Mouse (Mus musculus): ENCODE results near the gene Rsbn1.

Gene Rsbn1

GRCm38 (mm10) chr3:103960622-103961021 is 46.7 kb downstream of the Rsbn1 start:
- DNase-seq, result no peak

GRCm38 (mm10) chr3:103967231-103967630 is 53.3 kb downstream of the Rsbn1 start:
- no peak for DNase-seq

GRCm38 (mm10) chr3:103967861-103968691 is 54.2 kb downstream of the Rsbn1 start, which contains the start of gene Phtf1:
Gene Phtf1 (plus strand): TSS chr3:103968110.
- peak; percentile 89 for DNase-seq

DNA sequence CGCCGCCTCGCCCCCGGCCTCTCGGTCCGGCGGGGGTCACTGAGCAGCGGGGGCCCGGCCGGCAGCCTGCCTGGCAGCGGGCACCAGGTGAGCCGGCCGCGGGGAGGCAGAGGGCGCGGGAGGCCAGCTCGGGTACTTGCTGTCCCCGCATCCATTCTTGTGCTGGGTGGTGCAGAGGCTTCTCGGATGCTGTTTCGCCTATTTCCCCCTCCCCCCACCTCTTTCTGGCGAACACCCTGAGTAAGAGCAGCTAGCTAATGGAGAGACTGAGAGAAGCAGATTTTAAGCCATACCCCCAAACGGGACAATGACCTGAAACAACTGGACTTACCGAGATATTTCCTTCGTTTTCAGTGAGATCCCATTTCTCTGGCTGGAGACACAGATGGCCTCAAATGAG is 54.8 kb downstream of the Rsbn1 start:
- no peak for DNase-seq

DNA sequence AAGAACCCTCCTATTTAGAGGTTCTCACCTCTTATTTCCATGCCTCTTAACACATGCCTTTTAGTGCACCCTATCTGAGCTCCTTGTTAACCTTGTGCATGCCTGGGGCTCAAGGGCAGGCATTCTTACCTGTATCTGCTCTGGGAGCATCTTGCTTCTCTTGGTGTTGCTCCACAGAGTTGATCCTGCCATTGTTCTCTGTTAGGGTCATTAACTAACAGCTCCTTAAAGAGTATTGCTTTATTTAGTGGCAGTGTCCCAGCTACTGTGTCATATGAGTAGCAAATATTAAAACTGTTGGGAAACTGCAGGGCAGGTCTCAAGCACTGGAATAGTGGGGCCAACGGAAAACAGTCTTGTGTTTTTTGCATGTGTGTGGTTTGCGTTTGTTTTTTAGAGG is 57.2 kb downstream of the Rsbn1 start:
- no peak for DNase-seq

- no peak for DNase-seq
These were observed 70.6 kb downstream of the Rsbn1 start for GRCm38 (mm10) chr3:103984556-103984955.

- no peak for DNase-seq
These were observed 71.3 kb downstream of the Rsbn1 start for GRCm38 (mm10) chr3:103985194-103985593.

DNA sequence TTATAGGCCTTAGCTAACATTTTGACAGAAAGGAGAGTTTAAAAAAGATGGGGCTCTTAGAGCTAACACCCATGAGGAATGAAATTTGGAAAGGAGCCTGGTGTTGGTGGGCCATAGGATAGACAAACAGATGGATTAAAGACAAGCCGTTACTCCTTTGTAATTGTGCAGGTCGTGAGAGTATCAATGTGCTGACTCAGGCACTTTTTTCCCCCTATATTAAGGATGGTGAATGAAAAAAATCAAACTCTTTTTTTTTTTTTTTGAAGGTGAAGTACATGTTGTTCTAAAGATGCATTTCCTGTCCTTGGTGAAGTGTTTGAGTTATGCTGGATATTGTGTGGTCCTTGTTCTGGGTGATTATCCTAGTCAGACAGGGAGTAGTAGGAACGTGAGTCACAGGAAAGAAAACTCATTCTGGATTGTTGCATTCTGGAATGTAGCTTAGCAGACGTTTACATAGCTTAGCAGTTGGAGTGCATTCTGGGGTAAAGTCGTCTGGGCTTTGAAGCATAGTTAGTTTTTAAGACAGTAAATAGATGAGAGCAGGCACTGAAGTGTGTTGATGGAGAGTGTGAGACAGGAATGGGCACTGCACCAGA is 74.0 kb downstream of the Rsbn1 start:
- DNase-seq, result no peak

GRCm38 (mm10) chr3:103989352-103989751 is 75.4 kb downstream of the Rsbn1 start:
- DNase-seq, result no peak

- DNase-seq, result no peak
These were observed 77.4 kb downstream of the Rsbn1 start for GRCm38 (mm10) chr3:103991271-103991670.

GRCm38 (mm10) chr3:103998724-103999123 is 84.8 kb downstream of the Rsbn1 start:
- DNase-seq, result no peak

DNA sequence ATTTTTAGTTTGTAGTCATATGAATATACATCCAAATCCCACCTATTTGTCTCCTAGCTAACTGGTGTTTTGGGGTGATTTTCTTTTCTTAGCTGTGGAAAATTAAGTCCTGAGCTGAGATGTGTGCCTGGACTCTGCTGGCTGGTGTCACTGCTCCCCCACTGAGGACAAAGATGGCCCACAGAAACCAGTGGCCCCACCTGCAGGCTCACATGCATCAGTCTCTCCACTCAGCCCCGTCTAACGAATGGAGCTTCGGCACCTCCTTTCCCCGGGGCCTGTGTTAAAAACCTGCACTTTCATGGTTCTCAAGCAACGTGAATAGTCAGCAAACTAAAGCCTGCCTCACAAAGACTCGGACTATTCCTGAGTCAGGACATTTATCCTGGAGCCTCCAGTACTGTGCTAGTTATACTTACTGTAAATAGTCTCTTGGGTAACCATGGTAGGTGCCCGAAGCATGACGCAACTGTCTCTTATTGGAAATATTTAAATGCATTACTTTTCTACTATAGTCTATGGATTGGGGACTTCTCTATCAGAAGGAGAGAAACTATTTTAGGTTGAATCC is 93.1 kb downstream of the Rsbn1 start:
- DNase-seq, result no peak

DNA sequence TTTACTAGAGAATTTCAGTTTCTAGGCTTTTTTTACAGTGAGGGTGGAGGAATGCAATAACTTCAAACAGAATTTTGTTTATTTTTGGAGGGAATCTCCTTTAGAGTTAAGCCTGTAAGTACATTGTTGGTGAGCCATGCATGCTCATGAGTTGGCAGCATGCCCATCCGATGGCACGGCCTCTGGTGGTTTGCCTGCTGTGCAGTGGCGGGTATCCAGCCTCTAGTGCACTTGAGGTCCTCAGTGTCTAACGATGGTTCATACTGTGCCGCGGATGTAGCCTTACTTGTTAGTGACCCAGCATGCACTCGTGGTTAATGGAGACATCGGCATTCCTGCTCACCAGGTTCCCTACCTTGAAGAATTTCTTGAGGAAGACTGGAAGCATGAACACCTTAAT is 93.6 kb downstream of the Rsbn1 start:
- DNase-seq, result no peak

DNA sequence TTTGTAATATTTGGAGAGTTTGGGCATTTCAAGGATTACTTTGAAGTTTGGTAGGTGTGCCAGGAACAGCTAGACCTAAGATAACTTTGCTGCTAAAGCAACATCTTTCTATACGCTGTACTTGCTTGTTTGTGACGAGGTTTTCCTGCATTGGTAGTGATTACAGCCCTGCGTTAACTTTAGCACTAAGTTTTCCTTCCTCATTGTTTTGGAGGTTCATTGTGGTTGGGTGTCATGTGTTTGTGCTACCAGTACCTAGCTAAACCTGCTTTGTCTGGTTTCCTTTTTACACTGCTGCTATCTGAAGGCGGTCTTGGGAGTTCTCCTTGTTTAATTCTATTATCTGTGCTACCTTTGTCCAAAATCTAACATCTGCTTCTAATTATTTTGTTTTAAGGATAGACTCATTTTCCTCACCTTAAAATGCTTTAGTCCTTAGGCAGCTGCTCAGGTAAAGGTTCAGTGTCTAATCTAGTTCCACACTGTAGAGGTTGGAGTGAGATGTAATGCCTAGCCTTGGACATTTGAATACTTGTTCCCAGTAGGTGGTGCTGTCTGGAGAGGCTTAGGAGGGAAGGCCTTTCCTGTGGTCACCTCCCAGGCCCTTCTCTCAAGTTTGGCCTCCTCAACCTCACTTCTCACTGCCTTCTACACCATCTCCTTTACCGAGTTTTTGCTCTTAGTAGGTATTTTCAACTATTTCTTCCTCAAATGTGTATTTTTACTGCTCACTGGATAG is 96.2 kb downstream of the Rsbn1 start:
- no peak for DNase-seq

- DNase-seq, result no peak
These were observed 98.1 kb downstream of the Rsbn1 start for GRCm38 (mm10) chr3:104011972-104012371.

All from liver (tissue).